Comparison of ENCODE assay signal across 8 mouse cellular contexts in genomic region chr6:124903580-124904151, GRCm38 (mm10). TPM values are rescaled to one million over a fixed set of nuclear protein-coding genes. Genes with fewer than 3 reads are reported as not detected.
DNase-seq lines count a peak whose midpoint lies in the region; ATAC-seq lines count a peak whose summit lies in the region.

No protein-coding gene starts in this region.

- H3K4me1 ChIP-seq in hindbrain, embryonic 13.5 days (replicated peaks), result peaks cover 34% of the 10 kb centered on the region

- H3K9me3 ChIP-seq in hindbrain, embryonic 13.5 days, result no peaks in the 10 kb centered on the region

- peak; percentile 92 for DNase-seq in Muller cell, postnatal 12 days (ENCODE audit: inconsistent ontology term)
- peak; percentile 97 for DNase-seq in cerebellum, adult 9-11 months
- peak; percentile 86 to 89 for DNase-seq in frontal cortex, postnatal 10 days (ENCODE audit: low spot score in 2 of 2)
- DNase-seq in layer of hippocampus, postnatal 25 days (ENCODE audit: extremely low spot score in 1 of 2, low spot score in 1 of 2), result peak; percentile 93 to 95
- DNase-seq in lung, postnatal 25 days (ENCODE audit: low spot score), result peak; percentile 96
- DNase-seq in retina, embryonic 14.5 days (ENCODE audit: low spot score), result peak; percentile 97
- peak; percentile 99 for DNase-seq in thymus, postnatal 4 days

- H3K4me2 ChIP-seq in hindbrain, embryonic 13.5 days, result peak overlapping the region; percentile 65

- peak overlapping the region; percentile 39 for H3K4me3 ChIP-seq in hindbrain, embryonic 13.5 days

- WGBS in hindbrain, embryonic 13.5 days, result 0% methylated on average over 23 of the region's 23 CpGs

- peaks cover 5% of the 10 kb centered on the region; the same call in 1 of the 2 replicates for H3K36me3 ChIP-seq in hindbrain, embryonic 13.5 days

- peak overlapping the region; percentile 76 for H3K9ac ChIP-seq in hindbrain, embryonic 13.5 days

- peak overlapping the region; percentile 99 for H3K27ac ChIP-seq in hindbrain, embryonic 13.5 days

- ATAC-seq in hindbrain, embryonic 13.5 days (ENCODE audit: low FRiP score), result peak; percentile 90

- peaks cover 1% of the 10 kb centered on the region; the same call in 1 of the 2 replicates for H3K27me3 ChIP-seq in hindbrain, embryonic 13.5 days

RNA-seq across cellular contexts. Expression of gene Lag3, which starts 7.8 kb away (rescaled TPM):
- polyA plus RNA-seq in hindbrain, embryonic 13.5 days (2015; fragmentation: Nextera tagmentation; extraction: Ambion mirVana), result 2.4 and 2.6 TPM in 2 replicates
- total RNA-seq in layer of hippocampus, postnatal 25 days (2021), result 1 to 10 TPM; 2.4 to 2.6 TPM

RNA-seq across cellular contexts. Expression of gene Cd4, which starts 15.6 kb away (rescaled TPM):
- 0.14 and 0.19 TPM in 2 replicates for polyA plus RNA-seq in hindbrain, embryonic 13.5 days (2015; fragmentation: Nextera tagmentation; extraction: Ambion mirVana)
- total RNA-seq in layer of hippocampus, postnatal 25 days (2021), result under 1 TPM; 0.22 to 0.26 TPM

RNA-seq across cellular contexts. Expression of gene Ptms, which starts 16.2 kb away (rescaled TPM):
- polyA plus RNA-seq in hindbrain, embryonic 13.5 days (2015; fragmentation: Nextera tagmentation; extraction: Ambion mirVana), result 744 and 801 TPM in 2 replicates
- 1,000 to 10,000 TPM; 1,178 to 1,233 TPM for total RNA-seq in layer of hippocampus, postnatal 25 days (2021)

RNA-seq across cellular contexts. Expression of gene Mlf2, which starts 27.5 kb away (rescaled TPM):
- polyA plus RNA-seq in hindbrain, embryonic 13.5 days (2015; fragmentation: Nextera tagmentation; extraction: Ambion mirVana), result 481 and 505 TPM in 2 replicates
- total RNA-seq in layer of hippocampus, postnatal 25 days (2021), result 100 to 1,000 TPM; 670 to 704 TPM

RNA-seq across cellular contexts. Expression of gene Gpr162, which starts 39.9 kb away (rescaled TPM):
- 21.3 and 22.5 TPM in 2 replicates for polyA plus RNA-seq in hindbrain, embryonic 13.5 days (2015; fragmentation: Nextera tagmentation; extraction: Ambion mirVana)
- 100 to 1,000 TPM; 184 to 196 TPM for total RNA-seq in layer of hippocampus, postnatal 25 days (2021)

Comparison
In these comparisons a context has a peak if more than half of its experiments do, and no peak if none do; other contexts are left out.
1. Peak in every context shown above with its lines: DNase-seq, ATAC-seq, H3K4me3 ChIP-seq and H3K27ac ChIP-seq.